Mouse (Mus musculus) spleen, postnatal 4 days (tissue): Measurements from ENCODE around the gene Actr6.
"Not testable (repeated sequence)": the region's sequence is repeated elsewhere in the genome, so short reads cannot be mapped to it uniquely, and the experiment has no call there.

ENCODE experiments used
- DNase-seq, 2 experiments: peaks; one replicate each; pipeline ENCODE4 v3.0.0; 2022; ENCODE audit warnings: low spot score in 2 of 2

The Actr6 gene

DNA sequence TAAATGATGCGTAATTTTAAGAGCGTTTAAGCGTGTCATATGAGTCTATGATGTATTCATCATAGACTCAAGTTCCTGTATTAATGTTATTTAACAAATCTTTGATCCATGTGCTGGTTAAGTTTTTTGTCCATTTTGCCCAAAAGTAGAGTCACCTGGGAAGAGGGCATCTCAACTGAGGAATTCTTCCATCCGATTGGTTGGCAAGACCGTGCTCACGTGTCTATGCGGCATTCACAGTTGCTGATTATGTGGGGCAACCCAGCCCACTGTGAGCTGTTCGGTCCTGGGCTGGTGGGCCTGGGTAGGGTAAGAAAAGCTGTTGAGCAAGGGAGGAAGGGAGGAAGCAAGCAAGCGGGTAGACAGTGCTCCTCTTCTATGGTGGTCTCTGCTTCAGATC lies 6.3 kb upstream of the Actr6 start:
- DNase-seq = no peak

GRCm38 (mm10) chr10:89737887-89738286 lies 5.8 kb upstream of the Actr6 start:
- no peak for DNase-seq

- no peak for DNase-seq
Measured at GRCm38 (mm10) chr10:89737092-89737491, 5.0 kb upstream of the Actr6 start.

- no peak for DNase-seq
Measured at GRCm38 (mm10) chr10:89731341-89731740, 754 bp downstream of the Actr6 start.

DNA sequence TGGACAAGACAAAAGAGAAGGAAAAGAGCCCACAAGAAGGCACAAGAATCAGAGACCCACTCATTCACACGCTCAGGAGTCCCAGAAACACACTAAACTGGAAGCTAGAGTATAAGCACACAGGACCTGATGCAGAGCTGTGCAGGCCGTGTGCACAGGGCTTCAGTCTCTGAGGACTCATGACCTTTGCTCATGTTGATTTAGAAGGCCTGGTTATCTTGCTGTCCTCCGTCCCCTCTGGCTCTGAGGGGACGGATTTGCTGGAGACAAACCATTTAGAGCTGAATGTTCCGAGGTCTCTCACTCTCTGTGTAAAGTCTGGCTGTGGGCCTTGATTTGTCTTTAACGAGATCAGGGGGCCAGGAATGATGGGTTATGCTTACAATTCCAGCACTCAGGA lies 1.7 kb downstream of the Actr6 start:
- no peak for DNase-seq

DNA sequence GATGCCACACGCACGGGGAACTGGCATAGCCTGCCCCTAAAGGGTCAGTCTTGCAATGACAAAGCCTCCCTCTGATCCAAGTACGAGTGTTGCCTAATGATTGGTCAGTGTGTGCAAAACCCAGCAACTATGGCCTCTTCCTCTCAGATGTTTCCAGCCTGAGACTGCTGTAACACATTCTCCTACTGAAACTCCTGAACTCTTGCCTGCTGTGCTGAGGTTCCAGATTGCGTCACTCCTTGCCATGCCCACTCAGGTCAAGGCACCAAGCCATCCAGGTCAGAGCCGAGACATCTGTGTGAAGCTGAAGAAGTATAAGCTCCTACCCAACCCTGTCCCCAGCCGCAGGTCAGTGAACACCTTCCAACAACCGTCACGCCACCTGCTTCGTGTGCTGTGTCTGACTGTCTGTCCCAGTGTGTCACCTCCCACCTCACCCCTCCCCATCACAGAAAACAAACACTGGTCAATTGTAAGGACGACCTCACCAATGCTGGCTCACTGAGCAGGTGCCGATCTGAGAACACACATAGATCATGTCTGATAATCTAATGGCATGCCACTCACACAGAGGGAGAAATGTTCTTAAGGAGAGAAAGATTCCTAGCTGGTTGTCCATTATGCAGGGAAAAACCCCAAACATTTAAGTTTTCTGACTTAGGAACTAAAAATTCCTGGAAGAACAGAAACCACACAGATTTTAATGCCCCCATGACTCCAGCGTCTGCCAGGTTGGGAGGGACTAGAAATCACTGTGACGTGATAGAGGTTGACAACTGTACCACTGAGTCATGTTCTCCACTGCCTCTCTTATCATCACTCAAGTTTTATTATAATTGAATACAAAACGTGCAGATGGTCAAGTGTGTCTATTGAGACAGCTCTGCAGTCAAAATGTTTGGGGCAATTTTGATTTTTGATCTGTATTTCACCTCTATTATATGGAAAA lies 9.6 kb downstream of the Actr6 start:
- DNase-seq = no peak

DNA sequence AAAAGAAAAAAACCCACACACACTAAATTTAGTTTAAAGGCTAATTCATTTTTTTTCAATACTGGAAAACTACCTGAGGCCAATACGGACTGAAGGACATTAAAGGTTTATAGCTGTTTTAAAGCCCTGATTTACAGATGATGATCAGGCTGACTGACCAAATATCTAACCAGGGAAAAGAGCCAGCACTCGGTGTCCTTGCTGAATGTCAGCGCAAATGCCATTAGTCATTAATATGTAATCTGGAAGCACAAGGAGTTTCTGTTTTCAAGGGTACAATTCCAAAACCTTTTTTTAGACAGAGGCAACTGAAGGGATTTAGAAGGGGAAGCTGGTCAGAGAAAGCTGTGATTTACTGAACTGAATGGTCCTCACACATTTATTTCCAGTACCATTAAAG lies 11.3 kb downstream of the Actr6 start:
- DNase-seq = no peak

DNA sequence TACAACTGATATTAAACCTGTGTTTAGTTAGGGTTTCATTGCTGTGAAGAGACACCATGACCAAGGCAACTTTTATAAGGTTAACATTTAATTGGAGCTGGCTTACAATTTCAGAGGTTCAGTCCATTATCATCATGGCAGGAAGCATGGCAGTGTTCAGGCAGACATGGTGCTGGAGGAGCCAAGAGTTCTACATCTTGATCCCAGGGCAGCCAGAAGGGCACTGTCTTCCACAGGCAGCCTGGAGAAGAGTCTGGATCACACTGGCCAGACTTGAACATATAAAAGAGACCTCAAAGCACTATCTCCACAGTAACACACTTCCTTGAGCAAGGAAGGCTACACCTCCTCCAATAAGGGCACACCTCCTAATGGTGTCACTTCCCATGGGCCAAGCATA lies 11.8 kb downstream of the Actr6 start:
- DNase-seq = no peak

DNA sequence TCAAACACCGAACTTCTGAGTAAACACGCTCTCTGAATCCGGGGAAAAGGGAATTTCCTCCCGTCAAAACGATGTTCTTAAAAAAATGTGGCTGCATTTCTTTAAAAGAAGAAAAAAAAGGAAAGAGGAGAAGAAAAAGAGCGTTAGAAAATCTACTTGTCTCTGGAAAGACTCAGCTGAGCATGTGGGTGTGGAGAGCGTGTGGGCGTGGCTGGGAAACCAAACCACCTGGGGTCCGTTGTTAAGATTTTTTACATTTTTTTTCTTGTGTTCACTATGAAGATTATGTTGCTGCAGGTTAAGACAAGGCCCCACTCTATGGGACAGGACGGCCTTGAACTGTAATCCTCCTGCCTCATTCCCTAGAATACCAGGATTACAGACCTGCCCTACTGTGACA lies 17.2 kb downstream of the Actr6 start:
- no peak for DNase-seq

- DNase-seq = no peak
Measured at GRCm38 (mm10) chr10:89708720-89709119, 23.4 kb downstream of the Actr6 start.

GRCm38 (mm10) chr10:89707397-89707796 lies 24.7 kb downstream of the Actr6 start:
- no peak for DNase-seq

GRCm38 (mm10) chr10:89703042-89703441 lies 29.1 kb downstream of the Actr6 start:
- no peak for DNase-seq

GRCm38 (mm10) chr10:89697956-89698355 lies 34.1 kb downstream of the Actr6 start:
- no peak for DNase-seq

DNA sequence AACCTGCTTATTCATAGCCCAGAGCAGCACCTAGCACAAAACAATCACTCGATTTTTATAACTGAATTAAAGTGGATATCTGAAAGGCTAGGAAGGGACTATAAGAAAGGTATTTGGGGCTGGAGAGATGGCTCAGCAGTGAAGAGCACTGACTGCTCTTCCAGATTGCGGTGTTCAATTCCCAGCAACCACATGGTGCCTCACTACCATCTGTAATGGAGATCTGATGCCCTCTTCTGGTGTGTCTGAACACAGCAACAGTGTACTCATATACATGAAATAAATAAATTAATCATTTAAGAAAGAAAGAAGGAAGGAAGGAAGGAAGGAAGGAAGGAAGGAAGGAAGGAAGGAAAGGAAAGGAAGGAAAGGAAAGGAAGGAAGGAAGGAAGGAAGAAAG lies 35.8 kb downstream of the Actr6 start:
- DNase-seq = not testable (repeated sequence)

- no peak for DNase-seq
Measured at GRCm38 (mm10) chr10:89695194-89695911, 36.7 kb downstream of the Actr6 start.

DNA sequence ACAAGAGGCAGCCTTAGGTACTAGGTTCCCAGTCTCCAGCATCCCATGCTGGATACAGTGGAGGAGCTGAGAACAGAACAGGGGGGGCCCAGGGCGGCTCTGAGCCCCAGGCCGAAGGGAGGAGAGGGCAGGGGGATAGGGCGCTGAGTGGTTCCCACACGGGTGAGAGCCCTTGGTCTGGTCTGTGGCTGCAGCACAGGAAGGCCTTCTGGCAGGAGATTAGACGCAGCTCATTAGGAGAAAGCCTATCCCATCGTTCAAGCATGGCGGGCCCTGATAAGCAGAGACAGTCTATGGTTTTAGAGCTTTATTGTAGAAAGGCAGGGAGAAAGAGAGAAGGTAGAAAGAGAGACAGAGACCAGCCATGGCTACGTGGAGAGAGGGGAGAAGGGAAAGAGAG lies 42.1 kb downstream of the Actr6 start:
- no peak for DNase-seq

DNA sequence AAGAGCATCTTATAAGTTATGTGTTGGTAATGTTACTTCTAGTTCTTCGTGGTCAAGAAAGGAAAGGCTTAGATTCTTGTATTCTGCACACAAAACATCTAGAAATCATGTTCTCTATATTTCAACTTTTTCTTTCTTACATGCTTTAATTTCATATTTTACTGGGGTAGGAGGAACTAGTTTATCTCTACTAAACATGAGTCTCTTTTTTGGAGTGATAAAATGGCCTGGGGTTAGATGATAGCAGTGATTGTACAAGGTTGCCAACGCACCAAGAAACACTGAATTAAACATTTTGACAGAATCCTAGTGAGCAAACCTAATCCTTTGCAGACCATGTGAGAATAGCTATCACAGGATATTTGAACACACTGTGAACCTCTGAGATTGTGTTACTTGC lies 44.6 kb downstream of the Actr6 start:
- no peak for DNase-seq

DNA sequence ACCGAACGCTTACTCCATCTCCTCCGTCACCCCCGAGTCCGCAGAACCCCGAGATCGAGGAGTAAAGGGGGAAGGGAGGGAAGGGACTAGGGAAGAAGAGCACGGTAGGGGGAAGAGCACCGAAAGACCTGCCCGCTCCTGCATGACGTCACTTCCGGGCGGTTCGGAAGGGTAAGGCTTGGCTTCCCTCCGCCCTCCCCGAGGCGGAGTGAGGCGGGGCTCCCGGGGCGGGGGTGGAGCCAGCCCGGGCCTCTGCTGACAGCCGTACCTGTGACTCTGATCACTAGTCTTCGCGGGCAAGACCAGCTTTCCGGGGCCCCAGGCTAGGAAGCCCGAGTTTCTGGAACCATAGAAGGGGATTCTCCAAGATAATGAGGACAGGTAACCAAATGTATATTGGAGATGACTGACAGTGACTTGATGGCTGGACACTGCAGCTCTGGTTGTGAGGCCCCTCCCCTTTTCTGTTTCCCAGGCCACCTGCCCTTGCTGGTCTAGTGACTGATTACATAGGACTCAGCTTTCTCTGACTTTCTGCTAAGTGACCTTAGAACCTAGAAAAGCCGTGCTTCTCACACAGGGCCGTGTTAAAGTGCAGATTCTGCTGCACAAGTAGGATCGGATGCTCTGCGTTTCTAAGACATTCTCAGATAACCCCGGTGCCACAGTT lies 45.8 kb downstream of the Actr6 start, which contains the start of gene Scyl2:
Gene Scyl2 (minus strand): TSS at position 147 of the 670 bp plus-strand sequence.
- peak; percentile 95 to 98 for DNase-seq

DNA sequence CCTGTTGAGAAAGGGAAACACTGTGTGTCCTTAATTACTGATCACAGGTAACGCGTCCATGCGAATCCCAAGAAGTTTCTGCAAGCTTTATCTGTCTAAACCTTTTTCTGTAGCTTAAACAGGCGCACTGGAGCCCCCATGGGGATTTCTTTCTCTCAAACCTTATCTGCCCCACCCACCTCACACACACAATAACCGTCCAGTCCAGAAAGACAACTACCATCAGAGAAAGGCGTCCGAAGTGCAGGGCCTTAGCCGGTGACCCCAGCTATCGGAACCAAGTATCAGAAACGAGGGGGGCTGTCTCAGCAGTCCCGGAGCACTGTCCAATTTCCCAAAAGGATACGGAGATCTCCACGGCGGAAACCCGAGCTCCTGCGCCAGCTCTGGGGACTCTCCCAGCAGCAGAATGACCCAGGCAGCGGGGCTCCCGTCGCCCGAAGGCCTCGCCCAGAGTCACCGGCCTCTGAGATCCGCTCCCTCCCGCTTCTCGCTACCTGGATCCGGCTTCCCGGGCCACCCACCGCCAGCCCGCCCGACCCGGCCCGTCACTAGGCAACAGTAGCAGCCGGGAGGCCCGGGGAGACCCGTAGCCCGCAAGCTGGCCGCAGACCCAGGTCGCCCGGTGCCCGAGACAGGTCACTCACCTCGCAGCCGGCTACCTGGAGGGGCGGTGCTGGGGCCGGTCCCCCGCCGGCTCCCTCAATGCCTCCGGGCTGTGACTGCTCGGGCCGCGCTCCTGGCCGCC lies 46.5 kb downstream of the Actr6 start:
- peak in 1 of 2 experiments; percentile 80 for DNase-seq

GRCm38 (mm10) chr10:89682961-89683360 lies 49.1 kb downstream of the Actr6 start:
- no peak for DNase-seq

DNA sequence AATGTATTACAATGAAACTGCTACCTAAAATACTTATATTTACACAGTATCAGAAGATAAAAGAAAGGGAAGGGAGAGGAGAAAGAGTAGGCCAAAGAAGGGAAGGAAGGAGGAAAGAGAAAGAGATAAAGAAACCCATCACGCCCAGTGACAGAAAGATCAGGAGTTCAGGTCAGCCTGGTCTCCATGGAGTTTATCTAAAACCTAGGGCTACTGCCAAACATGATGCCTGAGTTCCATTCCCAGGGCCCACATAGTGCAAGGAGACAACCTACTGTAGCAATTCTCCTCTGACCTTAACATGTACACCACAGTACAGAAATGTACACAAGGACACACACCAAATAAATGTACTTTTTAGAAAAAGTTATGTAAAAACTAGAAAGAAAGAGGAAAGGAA lies 49.9 kb downstream of the Actr6 start:
- no peak for DNase-seq

DNA sequence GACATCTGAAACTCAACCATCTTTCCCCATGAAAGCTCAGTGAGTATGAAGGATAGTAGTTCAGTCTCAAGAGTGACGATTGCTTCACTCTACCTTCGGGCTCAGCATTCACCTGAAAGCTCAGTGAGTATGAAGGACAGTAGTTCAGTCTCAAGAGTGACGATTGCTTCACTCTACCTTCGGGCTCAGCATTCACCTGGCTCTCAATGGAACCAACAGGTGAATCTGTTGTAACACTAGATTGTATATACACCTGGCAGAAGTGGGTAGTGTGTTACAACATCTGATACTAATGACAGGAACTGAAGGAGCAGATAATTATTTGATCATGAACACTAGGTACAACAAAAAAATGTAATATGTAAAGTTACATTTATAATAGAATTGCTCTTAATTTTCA lies 50.4 kb downstream of the Actr6 start:
- DNase-seq = no peak
